Mouse (Mus musculus) skeletal muscle tissue, adult 2 months (tissue): Measurements from ENCODE around the gene Tti1.

Experiments
- DNase-seq: peaks from one replicate; pipeline ENCODE4 v3.0.0-alpha.2; 2012; ENCODE audit warnings: low read depth, low spot score

The Tti1 gene

DNA sequence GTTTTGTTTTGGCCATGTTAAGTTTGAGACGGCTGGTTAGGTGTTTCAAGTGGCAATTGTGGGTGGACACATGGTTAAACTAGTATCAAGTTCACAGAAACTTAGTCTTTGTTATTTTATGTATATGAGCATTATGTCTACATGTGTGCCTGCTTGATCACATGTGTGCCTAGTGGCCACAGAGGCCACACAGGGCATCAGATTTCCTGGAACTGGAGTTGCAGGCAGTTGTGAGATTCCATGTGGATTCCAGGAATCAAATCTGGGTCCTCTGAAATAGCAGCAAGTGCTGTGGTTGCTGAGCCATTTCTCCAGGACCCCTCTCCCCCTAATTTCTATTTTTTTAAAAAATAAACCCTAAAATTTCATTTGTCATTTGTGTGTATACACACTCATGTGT lies 11.4 kb upstream of the Tti1 start:
- DNase-seq, result no peak

DNA sequence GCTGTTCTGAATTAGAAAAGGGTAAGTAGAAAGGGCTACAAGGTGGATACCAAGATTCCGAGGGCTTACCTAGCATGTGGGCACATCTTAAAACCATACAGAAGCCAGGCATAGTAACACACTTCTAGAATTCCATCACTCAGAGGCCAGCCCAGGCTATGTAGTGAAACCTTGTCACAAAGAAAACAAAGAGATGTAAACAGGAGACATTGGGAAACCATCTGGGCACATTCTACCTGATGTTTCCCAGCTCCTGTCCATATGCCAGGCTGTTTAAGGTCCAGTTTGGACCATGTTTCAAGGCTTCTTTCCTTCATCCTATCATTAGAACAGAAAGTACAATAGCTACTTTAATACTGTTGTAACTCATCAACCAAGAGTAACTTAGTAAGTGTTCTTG lies 9.3 kb upstream of the Tti1 start:
- no peak for DNase-seq

- DNase-seq, result no peak
Measured at GRCm38 (mm10) chr2:158036953-158037352, 8.7 kb upstream of the Tti1 start.

DNA sequence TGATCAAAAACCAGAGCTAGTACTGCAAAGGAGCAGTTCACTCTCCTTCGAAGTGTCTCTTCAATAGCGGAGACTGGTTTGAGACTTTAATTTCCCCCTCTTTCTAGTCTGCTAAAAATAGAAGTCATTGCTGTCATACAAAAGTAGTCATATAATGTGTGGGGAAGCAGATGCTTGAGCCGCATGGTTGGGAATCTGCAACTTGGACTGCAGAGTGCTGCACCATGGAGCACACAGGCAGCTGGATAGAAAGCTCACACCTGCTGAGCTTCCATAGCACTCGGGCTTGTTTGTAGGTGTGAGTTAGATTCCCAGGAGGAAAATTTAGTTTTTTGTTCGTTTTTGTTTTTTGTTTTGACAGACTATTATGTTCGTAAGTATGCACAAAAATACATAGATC lies 8.2 kb upstream of the Tti1 start:
- no peak for DNase-seq

- DNase-seq, result no peak
Measured at GRCm38 (mm10) chr2:158035813-158036212, 7.6 kb upstream of the Tti1 start.

DNA sequence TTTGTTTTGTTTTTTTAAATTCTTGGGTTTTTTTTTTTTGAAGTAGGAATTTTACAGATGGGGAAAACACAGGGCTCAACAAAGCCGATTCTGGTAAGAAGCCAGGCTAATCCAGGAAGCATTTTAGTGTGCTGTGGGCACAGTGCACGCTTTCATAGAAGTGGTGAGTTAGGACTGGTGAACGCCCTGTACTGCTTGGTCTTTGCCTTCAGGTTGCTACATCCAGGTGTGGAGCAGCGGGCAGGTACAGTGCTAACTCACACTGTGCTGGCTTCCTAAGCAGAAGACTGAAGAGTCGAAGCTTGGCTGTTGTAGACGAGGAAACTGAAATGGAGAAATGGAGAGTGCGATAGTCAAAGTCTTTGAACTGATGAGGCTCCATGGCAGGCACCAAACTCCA lies 1.8 kb upstream of the Tti1 start:
- no peak for DNase-seq

DNA sequence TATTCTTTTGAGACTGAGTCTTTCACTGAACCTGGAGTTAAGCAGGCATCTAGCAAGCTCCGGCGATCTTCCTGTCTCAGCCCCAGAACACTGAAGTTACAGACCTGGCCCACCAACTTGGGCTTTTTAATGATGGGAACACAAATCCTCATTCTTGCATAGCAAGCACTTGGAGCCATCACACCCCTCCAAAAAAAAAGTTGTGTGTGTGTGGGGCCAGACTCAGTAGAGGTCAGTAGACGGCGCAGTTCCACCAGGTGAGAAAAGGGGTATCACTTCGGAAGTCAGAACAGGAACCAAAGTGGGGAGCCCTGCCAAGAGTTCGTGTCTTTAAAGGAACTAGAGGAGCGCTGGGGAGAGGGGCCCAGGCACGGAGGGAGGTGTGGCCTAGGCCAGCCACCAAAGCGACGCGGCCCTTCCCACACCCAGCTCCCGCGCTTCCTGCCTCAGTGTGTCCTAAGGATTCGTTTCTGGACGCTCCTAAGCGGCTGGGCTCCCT lies 329 bp downstream of the Tti1 start:
- no peak for DNase-seq

DNA sequence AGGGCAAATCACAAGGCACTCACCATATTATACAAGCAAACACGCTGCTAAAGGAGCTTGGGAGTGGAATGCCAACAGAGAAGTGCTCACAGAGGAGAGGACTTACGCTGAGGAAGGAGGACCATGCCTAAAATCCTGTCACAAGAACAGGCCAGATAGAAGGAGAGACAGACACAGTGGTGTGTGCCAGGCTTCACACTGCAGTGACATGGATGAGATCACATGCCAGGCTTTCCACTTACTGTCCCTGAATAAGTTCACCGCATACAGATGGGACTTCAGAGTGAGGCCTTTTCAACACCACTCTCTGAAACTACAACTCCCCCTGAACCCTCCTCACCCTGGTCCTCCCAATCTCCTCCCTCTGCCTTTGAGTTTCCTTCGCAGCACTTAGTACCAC lies 10.9 kb downstream of the Tti1 start:
- no peak for DNase-seq

- no peak for DNase-seq
Measured at GRCm38 (mm10) chr2:158012608-158013007, 15.6 kb downstream of the Tti1 start.

GRCm38 (mm10) chr2:158009373-158009772 lies 18.9 kb downstream of the Tti1 start:
- DNase-seq, result peak; percentile 17

DNA sequence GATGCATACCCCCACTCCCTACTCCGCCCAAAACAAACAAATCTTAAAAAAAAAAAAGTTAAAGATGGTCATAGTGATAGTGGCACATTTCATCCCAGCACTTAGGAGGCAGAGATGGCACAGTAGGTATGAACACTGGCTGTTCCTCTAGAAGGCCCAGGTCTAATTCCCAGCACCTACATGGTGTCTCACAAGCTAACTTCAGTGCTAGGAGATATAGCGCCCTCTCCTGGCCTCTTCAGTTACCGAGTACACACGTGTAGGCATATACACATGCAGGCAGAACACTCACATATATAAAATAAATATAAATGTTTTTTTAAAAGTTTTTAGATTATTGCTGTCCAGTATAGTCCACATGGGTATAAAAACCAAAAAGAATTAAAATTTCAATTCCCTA lies 22.6 kb downstream of the Tti1 start:
- no peak for DNase-seq

DNA sequence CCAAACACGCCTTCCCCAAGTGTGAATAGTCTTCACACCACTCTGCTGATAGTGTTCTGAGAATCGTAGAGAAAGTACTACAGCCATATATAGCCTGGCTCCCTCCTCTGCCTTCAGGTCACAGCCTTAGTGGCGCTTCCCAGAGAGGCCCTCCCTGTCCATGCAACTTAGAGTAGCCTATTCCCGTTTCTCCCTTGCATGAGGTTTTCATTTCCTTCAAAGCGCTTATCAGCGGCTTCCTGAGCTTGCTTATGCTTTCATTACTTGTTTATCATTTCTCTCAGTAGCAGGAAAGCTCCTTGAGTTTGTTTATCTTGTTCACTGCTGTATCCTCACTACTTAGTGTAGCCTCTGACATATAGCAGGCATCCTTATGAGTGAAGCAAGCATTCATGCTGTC lies 23.6 kb downstream of the Tti1 start:
- DNase-seq, result no peak

DNA sequence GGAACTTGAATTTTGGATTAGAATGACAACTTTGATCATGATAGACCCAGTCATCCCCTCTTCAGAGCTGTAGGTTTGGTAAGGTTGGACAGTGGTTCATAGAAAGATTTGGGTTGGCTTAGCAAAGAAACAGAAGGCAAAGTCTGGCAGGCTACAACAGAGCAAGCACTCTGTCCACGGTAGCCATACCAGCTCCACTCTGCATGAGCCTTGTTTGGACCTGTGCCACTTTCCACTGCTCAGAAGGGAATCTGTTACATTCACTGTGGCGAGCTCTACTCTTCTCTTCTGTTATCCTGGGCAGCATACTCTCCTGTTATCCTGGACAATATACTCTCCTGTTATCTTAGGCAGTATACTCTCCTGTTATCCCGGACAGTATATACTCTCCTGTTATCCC lies 29.4 kb downstream of the Tti1 start:
- DNase-seq, result no peak

GRCm38 (mm10) chr2:157992501-157992900 lies 35.7 kb downstream of the Tti1 start:
- no peak for DNase-seq

DNA sequence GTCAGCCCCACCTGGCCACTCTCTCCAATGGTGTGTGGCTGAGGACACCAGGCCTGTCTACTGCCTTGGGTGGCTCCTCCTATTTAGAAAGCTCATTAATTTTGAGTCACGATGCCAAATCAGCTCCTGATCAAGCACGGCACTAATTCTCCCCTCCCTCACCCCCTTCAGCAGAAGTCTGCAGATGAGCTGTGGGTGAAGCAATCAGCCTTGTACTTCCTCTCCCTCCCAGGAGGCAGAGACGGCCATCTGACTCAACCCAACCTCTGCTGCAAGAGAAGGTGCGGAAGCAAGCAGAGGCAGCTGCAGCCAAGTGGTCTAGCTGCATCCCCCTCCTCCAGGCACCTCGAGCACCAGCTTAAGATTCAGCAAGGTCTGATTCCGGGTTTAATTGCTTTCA lies 37.2 kb downstream of the Tti1 start:
- no peak for DNase-seq

DNA sequence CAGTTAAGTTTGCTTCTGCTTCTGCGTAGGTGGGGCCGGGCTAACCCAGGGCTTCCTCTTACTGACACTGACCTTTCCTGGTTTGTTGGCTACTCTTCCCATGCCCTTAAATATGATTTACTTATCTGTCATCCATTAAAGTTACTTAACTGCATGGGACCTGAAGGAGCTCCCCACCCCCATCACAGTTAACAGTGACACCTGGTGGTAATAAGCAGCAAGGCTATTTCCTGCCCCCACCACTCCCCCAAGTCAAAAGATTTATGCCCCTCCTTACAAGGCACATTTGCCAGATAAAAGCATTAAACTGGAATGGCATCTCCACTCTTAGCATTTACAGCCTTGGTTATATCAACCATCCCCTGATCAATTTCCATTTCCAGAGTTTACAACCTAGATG lies 38.3 kb downstream of the Tti1 start:
- DNase-seq, result peak; percentile 49

DNA sequence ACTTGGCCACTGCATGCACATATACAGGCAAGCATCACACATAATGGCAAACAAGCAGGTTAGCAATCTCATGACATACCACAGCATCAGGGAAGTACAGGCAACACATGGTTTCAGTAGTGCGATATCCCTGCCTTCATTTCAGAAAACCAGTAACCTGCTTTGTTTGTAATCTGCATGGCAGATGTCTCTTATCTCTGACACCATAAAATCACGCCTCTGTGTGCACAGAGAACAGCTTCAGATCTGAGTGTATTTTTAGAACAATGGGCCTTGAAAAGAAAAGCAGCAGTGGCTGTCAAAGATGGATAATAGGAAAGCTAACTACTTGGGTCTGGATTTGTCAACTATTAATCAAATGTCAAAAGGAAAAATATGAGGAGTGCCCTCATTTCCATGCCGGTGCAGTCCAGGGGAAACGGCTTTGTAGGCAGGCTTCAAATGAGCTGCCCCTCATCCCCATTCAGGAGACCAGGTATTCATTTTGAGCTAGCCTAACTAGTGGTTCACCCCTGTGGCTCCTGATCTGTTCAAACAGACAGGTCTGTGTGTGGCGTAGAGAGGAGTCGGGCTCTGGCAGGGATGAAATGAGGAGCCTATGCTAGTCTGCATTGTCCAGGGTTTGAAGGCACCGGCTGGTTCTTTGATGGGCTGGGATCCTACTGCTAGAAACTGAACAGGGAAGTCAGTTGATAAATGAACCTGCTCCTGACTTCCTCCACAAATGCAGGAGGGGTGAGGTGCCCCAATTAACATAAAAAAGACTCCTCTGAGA lies 39.6 kb downstream of the Tti1 start:
- no peak for DNase-seq

GRCm38 (mm10) chr2:157986235-157986634 lies 42.0 kb downstream of the Tti1 start:
- no peak for DNase-seq

- DNase-seq, result no peak
Measured at GRCm38 (mm10) chr2:157985611-157986010, 42.6 kb downstream of the Tti1 start.

GRCm38 (mm10) chr2:157983276-157983675 lies 45.0 kb downstream of the Tti1 start:
- DNase-seq, result no peak

- no peak for DNase-seq
Measured at GRCm38 (mm10) chr2:157982727-157983126, 45.5 kb downstream of the Tti1 start.

- DNase-seq, result no peak
Measured at GRCm38 (mm10) chr2:157979241-157979640, 49.0 kb downstream of the Tti1 start.

- DNase-seq, result no peak
Measured at GRCm38 (mm10) chr2:157975595-157975994, 52.6 kb downstream of the Tti1 start.
